Mouse (Mus musculus) embryonic facial prominence, embryonic 12.5 days (tissue): ENCODE data around the gene Gm44965. TPM values are rescaled to one million over a fixed set of nuclear protein-coding genes. Genes with fewer than 3 reads are reported as not detected.

ENCODE experiments used
- ATAC-seq: fragments of 200-750 bp; cut with Nextera tagmentation; 2 replicates; pipeline ENCODE4 v1.8.0; 2017; ENCODE audit not compliant: insufficient number of reproducible peaks, insufficient read depth, low FRiP score, low TSS enrichment
- H3K27ac ChIP-seq: fragments of 300-500 bp; sonication (generic); 2 replicates; pipeline ENCODE4 v1.5.1; 2016; ENCODE audit warnings: mild to moderate bottlenecking
- H3K27me3 ChIP-seq: fragments of 300-500 bp; sonication (generic); 2 replicates; pipeline ENCODE4 v1.6.1; 2016; ENCODE audit warnings: mild to moderate bottlenecking, moderate library complexity
- H3K36me3 ChIP-seq: fragments of 300-500 bp; sonication (generic); 2 replicates; pipeline ENCODE4 v1.6.1; 2016; ENCODE audit warnings: mild to moderate bottlenecking
- H3K4me1 ChIP-seq: fragments of 300-500 bp; sonication (generic); 2 replicates; pipeline ENCODE4 v1.6.1; 2016
- H3K4me2 ChIP-seq: fragments of 300-500 bp; sonication (generic); replicated peaks from 2 replicates; pipeline ENCODE4 v1.6.1; 2016; ENCODE audit warnings: mild to moderate bottlenecking, moderate library complexity
- H3K4me3 ChIP-seq: fragments of 300-500 bp; sonication (generic); 2 replicates; pipeline ENCODE4 v1.5.1; 2016; ENCODE audit warnings: mild to moderate bottlenecking
- H3K9ac ChIP-seq: fragments of 300-500 bp; sonication (generic); 2 replicates; pipeline ENCODE4 v1.6.1; 2016; ENCODE audit warnings: mild to moderate bottlenecking, moderate library complexity
- H3K9me3 ChIP-seq: fragments of 300-500 bp; sonication (generic); 2 replicates; pipeline ENCODE4 v1.6.1; 2016; ENCODE audit warnings: mild to moderate bottlenecking, moderate library complexity
- WGBS: fragments of 180-500 bp; shearing (Covaris S2); methylation state at CpG from one replicate; pipeline ENCODE4 v1.1.7; 2016; 5-methylcytosine and 5-hydroxymethylcytosine counted together
- polyA plus RNA-seq: library from polyadenylated mRNA; unstranded; fragments of >200 nt; fragmentation: Nextera tagmentation; extraction: Ambion mirVana; gene quantifications from 2 replicates; pipeline ENCODE4 v1.2.1, GENCODE M21; 2016

Gene Gm44965
- polyA plus RNA-seq, 1 experiment from 2014 or later: not detected

- no peak for ATAC-seq
- no peaks in the 10 kb centered on the region for H3K4me1 ChIP-seq
- 44% methylated on average over 3 of the region's 3 CpGs for WGBS
These were observed 53.3 kb downstream of the Gm44965 start, which contains the start of gene Gimap8 for GRCm38 (mm10) chr6:48646995-48647394. TSS of gene Gimap8 (plus strand) at chr6:48647234.

GRCm38 (mm10) chr6:48647611-48648010 is 53.9 kb downstream of the Gm44965 start:
- WGBS: 80% methylated on average over 2 of the region's 2 CpGs
- no peak overlapping the region for H3K4me3 ChIP-seq
- H3K4me1 ChIP-seq: no peaks in the 10 kb centered on the region

More at GRCm38 (mm10) chr6:48646995-48647394, 53.3 kb downstream of the Gm44965 start, which contains the start of gene Gimap8:
- no peaks in the 10 kb centered on the region for H3K36me3 ChIP-seq
- no peak within 1 kb of the TSS for H3K4me2 ChIP-seq
- no peak within 1 kb of the TSS for H3K27ac ChIP-seq
- no peaks in the 10 kb centered on the region for H3K9me3 ChIP-seq
- no peak within 1 kb of the TSS for H3K9ac ChIP-seq
- no peak within 1 kb of the TSS for H3K4me3 ChIP-seq
- no peaks in the 10 kb centered on the region for H3K27me3 ChIP-seq

GRCm38 (mm10) chr6:48648779-48649178 is 55.0 kb downstream of the Gm44965 start:
- Histone ChIP-seq H3K27ac (no peak overlapping the region), H3K4me3 (no peak overlapping the region), H3K9ac (no peak overlapping the region), H3K9me3 (no peaks in the 10 kb centered on the region), H3K36me3 (no peaks in the 10 kb centered on the region), H3K4me1 (no peaks in the 10 kb centered on the region), H3K27me3 (no peaks in the 10 kb centered on the region), H3K4me2 (no peak overlapping the region)
- WGBS: 87% methylated on average over 4 of the region's 4 CpGs
- no peak for ATAC-seq

More at GRCm38 (mm10) chr6:48647611-48648010, 53.9 kb downstream of the Gm44965 start:
- H3K36me3 ChIP-seq: no peaks in the 10 kb centered on the region
- H3K27me3 ChIP-seq: no peaks in the 10 kb centered on the region
- H3K9ac ChIP-seq: no peak overlapping the region
- no peak overlapping the region for H3K4me2 ChIP-seq
- ATAC-seq: no peak
- H3K27ac ChIP-seq: no peak overlapping the region
- no peaks in the 10 kb centered on the region for H3K9me3 ChIP-seq

- H3K4me1 ChIP-seq: no peaks in the 10 kb centered on the region
- no peak overlapping the region for H3K9ac ChIP-seq
- no peaks in the 10 kb centered on the region for H3K36me3 ChIP-seq
- H3K4me3 ChIP-seq: no peak overlapping the region
- no peaks in the 10 kb centered on the region for H3K9me3 ChIP-seq
- no peak for ATAC-seq
- no peak overlapping the region for H3K4me2 ChIP-seq
- no peak overlapping the region for H3K27ac ChIP-seq
- H3K27me3 ChIP-seq: no peaks in the 10 kb centered on the region
- WGBS: 85% methylated on average over 9 of the region's 9 CpGs
These were observed 56.3 kb downstream of the Gm44965 start for GRCm38 (mm10) chr6:48650041-48650440.

- 78% methylated on average over 5 of the region's 5 CpGs for WGBS
- ATAC-seq: no peak
- Histone ChIP-seq H3K9ac (no peak overlapping the region), H3K4me2 (no peak overlapping the region), H3K36me3 (no peaks in the 10 kb centered on the region), H3K27ac (no peak overlapping the region), H3K4me1 (no peaks in the 10 kb centered on the region), H3K4me3 (no peak overlapping the region), H3K9me3 (no peaks in the 10 kb centered on the region), H3K27me3 (no peaks in the 10 kb centered on the region)
These were observed 65.0 kb downstream of the Gm44965 start for GRCm38 (mm10) chr6:48658721-48659120.

GRCm38 (mm10) chr6:48664750-48665149 is 71.0 kb downstream of the Gm44965 start:
- Histone ChIP-seq H3K36me3 (no peaks in the 10 kb centered on the region), H3K27ac (no peak overlapping the region), H3K27me3 (no peaks in the 10 kb centered on the region), H3K9me3 (no peaks in the 10 kb centered on the region), H3K4me3 (no peak overlapping the region), H3K9ac (no peak overlapping the region), H3K4me2 (no peak overlapping the region), H3K4me1 (no peaks in the 10 kb centered on the region)
- 79% methylated on average over 4 of the region's 4 CpGs for WGBS
- ATAC-seq: no peak

GRCm38 (mm10) chr6:48665471-48665870 is 71.7 kb downstream of the Gm44965 start:
- H3K9ac ChIP-seq: no peak overlapping the region
- no peak overlapping the region for H3K27ac ChIP-seq
- no peaks in the 10 kb centered on the region for H3K36me3 ChIP-seq
- WGBS: 92% methylated on average over 9 of the region's 9 CpGs
- no peaks in the 10 kb centered on the region for H3K9me3 ChIP-seq
- no peaks in the 10 kb centered on the region for H3K27me3 ChIP-seq
- no peak for ATAC-seq
- H3K4me2 ChIP-seq: no peak overlapping the region
- H3K4me3 ChIP-seq: no peak overlapping the region
- H3K4me1 ChIP-seq: no peaks in the 10 kb centered on the region

- no peak overlapping the region for H3K4me2 ChIP-seq
- no peaks in the 10 kb centered on the region for H3K27me3 ChIP-seq
- no peak for ATAC-seq
- no peak overlapping the region for H3K27ac ChIP-seq
- WGBS: 60% methylated on average over 7 of the region's 7 CpGs
- H3K36me3 ChIP-seq: no peaks in the 10 kb centered on the region
- no peaks in the 10 kb centered on the region for H3K9me3 ChIP-seq
- H3K9ac ChIP-seq: no peak overlapping the region
- no peaks in the 10 kb centered on the region for H3K4me1 ChIP-seq
- no peak overlapping the region for H3K4me3 ChIP-seq
These were observed 72.4 kb downstream of the Gm44965 start for GRCm38 (mm10) chr6:48666159-48666586.

- Histone ChIP-seq H3K27me3 (no peaks in the 10 kb centered on the region), H3K9ac (no peak overlapping the region), H3K4me3 (no peak overlapping the region), H3K27ac (no peak overlapping the region), H3K4me2 (no peak overlapping the region), H3K36me3 (no peaks in the 10 kb centered on the region), H3K4me1 (no peaks in the 10 kb centered on the region), H3K9me3 (no peaks in the 10 kb centered on the region)
- ATAC-seq: no peak
These were observed 74.3 kb downstream of the Gm44965 start for GRCm38 (mm10) chr6:48668022-48668421.

Other genes with a start within 250 kb of the Gm44965 start
- gene Krba1, start 198.4 kb upstream of the Gm44965 start, polyA plus RNA-seq: 30.2 and 31.3 TPM in 2 replicates
- 30.3 and 31.7 TPM in 2 replicates for gene Zfp467, start 148.1 kb upstream of the Gm44965 start, polyA plus RNA-seq
- 0.42 and 0.57 TPM in 2 replicates for gene Sspo, start 145.7 kb upstream of the Gm44965 start, polyA plus RNA-seq
- 21.3 and 21.5 TPM in 2 replicates for gene Atp6v0e2, start 56.3 kb upstream of the Gm44965 start, polyA plus RNA-seq
- 8.1 and 13.5 TPM in 2 replicates for gene Lrrc61, start 39.1 kb upstream of the Gm44965 start, polyA plus RNA-seq
- gene Rarres2, start 21.2 kb upstream of the Gm44965 start, polyA plus RNA-seq: 6.9 TPM in 2 replicates
- not detected in 2 replicates for gene Gm45021, start 4.3 kb upstream of the Gm44965 start, polyA plus RNA-seq
- 35.0 and 35.2 TPM in 2 replicates for gene Repin1, start 58 bp upstream of the Gm44965 start, polyA plus RNA-seq
- gene Zfp775, start 8.1 kb downstream of the Gm44965 start, polyA plus RNA-seq: 10.6 and 11.0 TPM in 2 replicates
- 1.5 and 2.0 TPM in 2 replicates for gene AI854703, start 32.8 kb downstream of the Gm44965 start, polyA plus RNA-seq
- gene Gimap8, start 53.3 kb downstream of the Gm44965 start, polyA plus RNA-seq: 0.36 and 0.74 TPM in 2 replicates
- 11.6 and 13.7 TPM in 2 replicates for gene Gimap9, start 82.2 kb downstream of the Gm44965 start, polyA plus RNA-seq
- 7.0 and 9.0 TPM in 2 replicates for gene Gimap4, start 90.6 kb downstream of the Gm44965 start, polyA plus RNA-seq
- 15.3 and 16.3 TPM in 2 replicates for gene Gimap6, start 114.3 kb downstream of the Gm44965 start, polyA plus RNA-seq
- not detected in 2 replicates for gene Gm28053, start 124.7 kb downstream of the Gm44965 start, polyA plus RNA-seq
- gene Gimap7, start 124.7 kb downstream of the Gm44965 start, polyA plus RNA-seq: not detected in 2 replicates
- gene Gimap1, start 145.1 kb downstream of the Gm44965 start, polyA plus RNA-seq: 7.5 and 7.6 TPM in 2 replicates
- 1.7 and 1.8 TPM in 2 replicates for gene Gimap5, start 152.3 kb downstream of the Gm44965 start, polyA plus RNA-seq
- gene Gimap3, start 176.9 kb downstream of the Gm44965 start, polyA plus RNA-seq: not detected in 2 replicates
- gene Tmem176a, start 247.0 kb downstream of the Gm44965 start, polyA plus RNA-seq: 44.0 and 45.1 TPM in 2 replicates
- gene Tmem176b, start 247.6 kb downstream of the Gm44965 start, polyA plus RNA-seq: 158 and 161 TPM in 2 replicates